Mouse (Mus musculus): ENCODE data around the gene Rsu1. TPM values are rescaled to one million over a fixed set of nuclear protein-coding genes. Genes with fewer than 3 reads are reported as not detected.

Rsu1 gene
- polyA plus RNA-seq, 1 experiment from 2014 or later = 81.1 TPM

- WGBS = 91% methylated on average over 4 of the region's 4 CpGs
- H3K9ac ChIP-seq (ENCODE audit: low read depth, low read length) = no peak overlapping the region
- no peaks in the 10 kb centered on the region for H3K9me3 ChIP-seq (ENCODE audit: control insufficient read depth, low read length)
- DNase-seq (ENCODE audit: low spot score) (no peak), ATAC-seq (ENCODE audit: low FRiP score) (no peak)
- H3K27ac ChIP-seq (ENCODE audit: low read depth, low read length) = no peak overlapping the region
- no peaks in the 10 kb centered on the region for H3K36me3 ChIP-seq (ENCODE audit: control insufficient read depth, insufficient read depth, low read length)
- no peak overlapping the region for H3K4me2 ChIP-seq (replicated peaks; ENCODE audit: low read depth, low read length)
- H3K4me1 ChIP-seq (replicated peaks; ENCODE audit: control insufficient read depth, insufficient read depth, low read length) = no peaks in the 10 kb centered on the region
- no peaks in the 10 kb centered on the region for H3K27me3 ChIP-seq (ENCODE audit: control insufficient read depth, insufficient read depth, low read length)
- no peak overlapping the region for H3K4me3 ChIP-seq (ENCODE audit: low read depth, low read length)
Measured at GRCm38 (mm10) chr2:13089861-13090260, 181.4 kb downstream of the Rsu1 start.

DNA sequence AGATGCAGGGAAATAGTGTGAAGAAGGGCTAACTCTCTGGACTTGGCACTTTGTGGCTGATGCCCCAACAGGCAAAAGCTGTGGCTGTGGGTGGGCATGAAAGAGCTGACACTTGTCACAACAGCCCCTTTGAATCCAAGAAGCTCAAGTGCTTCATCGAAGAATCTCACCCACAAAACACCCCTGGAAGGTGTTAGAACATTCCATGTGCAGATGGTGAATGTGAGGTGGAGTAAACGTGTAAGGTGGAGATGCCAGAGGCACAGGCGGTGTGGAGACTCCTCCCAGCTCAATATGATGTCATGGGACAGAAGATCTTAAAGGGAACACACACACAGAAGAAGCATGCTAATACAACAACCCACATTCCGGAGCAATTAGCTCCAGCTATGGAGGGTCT is 182.9 kb downstream of the Rsu1 start:
- DNase-seq (ENCODE audit: low spot score) = no peak
- no peaks in the 10 kb centered on the region for H3K4me1 ChIP-seq (replicated peaks; ENCODE audit: control insufficient read depth, insufficient read depth, low read length)
- H3K36me3 ChIP-seq (ENCODE audit: control insufficient read depth, insufficient read depth, low read length) = no peaks in the 10 kb centered on the region
- no peaks in the 10 kb centered on the region for H3K27me3 ChIP-seq (ENCODE audit: control insufficient read depth, insufficient read depth, low read length)
- WGBS = 79% methylated on average over 4 of the region's 4 CpGs
- no peak overlapping the region for H3K27ac ChIP-seq (ENCODE audit: low read depth, low read length)
- H3K9me3 ChIP-seq (ENCODE audit: control insufficient read depth, low read length) = no peaks in the 10 kb centered on the region
- H3K9ac ChIP-seq (ENCODE audit: low read depth, low read length) = no peak overlapping the region
- ATAC-seq (ENCODE audit: low FRiP score) = no peak
- no peak overlapping the region for H3K4me2 ChIP-seq (replicated peaks; ENCODE audit: low read depth, low read length)
- H3K4me3 ChIP-seq (ENCODE audit: low read depth, low read length) = no peak overlapping the region

DNA sequence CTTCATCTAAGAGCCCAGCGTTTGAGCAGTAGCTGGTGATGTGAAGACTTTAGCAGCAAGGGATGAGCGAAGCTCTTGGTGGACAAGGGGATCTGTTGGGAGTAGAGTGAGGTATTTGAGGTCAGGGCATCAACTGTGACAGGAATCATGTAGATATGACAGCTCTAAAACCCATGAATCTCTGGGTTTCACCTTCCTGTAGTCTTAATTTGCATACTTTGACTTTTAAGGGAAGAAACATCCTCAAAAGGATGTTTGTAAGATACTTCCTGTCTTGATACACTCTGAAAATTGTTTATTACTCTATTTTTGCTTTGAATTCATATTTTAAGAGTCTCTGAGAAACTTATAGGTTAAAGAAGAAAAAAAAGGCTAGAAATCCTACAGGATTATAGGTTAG is 183.4 kb downstream of the Rsu1 start:
- Histone ChIP-seq H3K9ac (ENCODE audit: low read depth, low read length) (no peak overlapping the region), H3K27me3 (ENCODE audit: control insufficient read depth, insufficient read depth, low read length) (no peaks in the 10 kb centered on the region), H3K4me1 (replicated peaks; ENCODE audit: control insufficient read depth, insufficient read depth, low read length) (no peaks in the 10 kb centered on the region), H3K4me3 (ENCODE audit: low read depth, low read length) (no peak overlapping the region), H3K9me3 (ENCODE audit: control insufficient read depth, low read length) (no peaks in the 10 kb centered on the region), H3K4me2 (replicated peaks; ENCODE audit: low read depth, low read length) (no peak overlapping the region), H3K27ac (ENCODE audit: low read depth, low read length) (no peak overlapping the region), H3K36me3 (ENCODE audit: control insufficient read depth, insufficient read depth, low read length) (no peaks in the 10 kb centered on the region)
- WGBS = 95% methylated on average over 2 of the region's 2 CpGs
- ATAC-seq (ENCODE audit: low FRiP score) = no peak
- DNase-seq (ENCODE audit: low spot score) = no peak

DNA sequence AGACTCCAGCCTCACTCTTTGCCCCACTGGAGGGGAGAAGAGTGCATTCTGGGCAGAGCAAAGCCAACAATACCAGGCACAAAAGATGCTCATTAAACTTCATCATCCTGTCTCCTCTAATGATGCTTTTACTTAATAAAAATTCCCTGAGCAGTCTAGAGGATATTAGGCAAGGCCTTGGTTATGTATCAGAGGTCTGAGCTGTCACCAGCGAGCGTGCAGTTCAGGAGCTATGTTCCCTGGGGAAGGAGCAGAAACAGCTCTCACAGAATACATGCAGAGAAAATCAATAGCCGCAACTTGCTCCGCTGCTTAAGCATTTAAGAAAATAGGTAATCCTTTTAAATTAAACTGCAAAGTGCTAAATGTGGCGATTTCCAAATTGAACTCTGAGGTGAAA is 187.0 kb downstream of the Rsu1 start:
- WGBS = 43% methylated on average over 5 of the region's 5 CpGs
- Histone ChIP-seq H3K4me2 (replicated peaks; ENCODE audit: low read depth, low read length) (no peak overlapping the region), H3K4me3 (ENCODE audit: low read depth, low read length) (no peak overlapping the region), H3K9me3 (ENCODE audit: control insufficient read depth, low read length) (no peaks in the 10 kb centered on the region), H3K27ac (ENCODE audit: low read depth, low read length) (0 out of 2 replicates have a peak overlapping the region, but pooled peaks have one; percentile 2), H3K9ac (ENCODE audit: low read depth, low read length) (no peak overlapping the region), H3K27me3 (ENCODE audit: control insufficient read depth, insufficient read depth, low read length) (no peaks in the 10 kb centered on the region), H3K4me1 (replicated peaks; ENCODE audit: control insufficient read depth, insufficient read depth, low read length) (no peaks in the 10 kb centered on the region), H3K36me3 (ENCODE audit: control insufficient read depth, insufficient read depth, low read length) (no peaks in the 10 kb centered on the region)
- ATAC-seq (ENCODE audit: low FRiP score) = peak; percentile 78
- peak; percentile 33 for DNase-seq (ENCODE audit: low spot score)

- no peaks in the 10 kb centered on the region for H3K9me3 ChIP-seq (ENCODE audit: control insufficient read depth, low read length)
- 82% methylated on average over 2 of the region's 2 CpGs for WGBS
- H3K4me2 ChIP-seq (replicated peaks; ENCODE audit: low read depth, low read length) = no peak overlapping the region
- DNase-seq (ENCODE audit: low spot score) (no peak), ATAC-seq (ENCODE audit: low FRiP score) (no peak)
- H3K36me3 ChIP-seq (ENCODE audit: control insufficient read depth, insufficient read depth, low read length) = no peaks in the 10 kb centered on the region
- no peaks in the 10 kb centered on the region for H3K4me1 ChIP-seq (replicated peaks; ENCODE audit: control insufficient read depth, insufficient read depth, low read length)
- no peak overlapping the region for H3K4me3 ChIP-seq (ENCODE audit: low read depth, low read length)
- no peak overlapping the region for H3K27ac ChIP-seq (ENCODE audit: low read depth, low read length)
- no peaks in the 10 kb centered on the region for H3K27me3 ChIP-seq (ENCODE audit: control insufficient read depth, insufficient read depth, low read length)
- H3K9ac ChIP-seq (ENCODE audit: low read depth, low read length) = no peak overlapping the region
Measured at GRCm38 (mm10) chr2:13080476-13080875, 190.7 kb downstream of the Rsu1 start.

DNA sequence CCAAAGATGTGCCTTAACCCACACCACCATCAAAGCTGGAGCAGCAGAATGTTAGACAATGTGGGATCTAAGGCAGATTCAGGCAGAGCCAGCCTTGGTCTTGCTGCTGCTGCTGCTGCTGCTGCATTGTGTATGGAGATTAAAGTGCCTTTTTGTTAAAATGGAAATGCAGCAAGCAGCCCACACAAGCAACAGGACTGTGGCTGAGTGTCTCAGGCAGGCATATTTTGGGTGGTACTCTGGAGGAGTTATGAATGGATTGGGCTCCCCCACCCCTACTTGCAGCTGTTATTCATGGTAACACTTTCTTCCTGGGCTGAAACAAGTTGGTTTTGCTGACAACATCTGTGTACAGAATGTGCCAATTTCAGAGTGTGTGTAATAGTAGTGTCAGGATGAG is 199.0 kb downstream of the Rsu1 start:
- ATAC-seq (ENCODE audit: low FRiP score) (no peak), DNase-seq (ENCODE audit: low spot score) (no peak)
- Histone ChIP-seq H3K4me3 (ENCODE audit: low read depth, low read length) (no peak overlapping the region), H3K4me2 (replicated peaks; ENCODE audit: low read depth, low read length) (no peak overlapping the region), H3K27me3 (ENCODE audit: control insufficient read depth, insufficient read depth, low read length) (no peaks in the 10 kb centered on the region), H3K9me3 (ENCODE audit: control insufficient read depth, low read length) (no peaks in the 10 kb centered on the region), H3K36me3 (ENCODE audit: control insufficient read depth, insufficient read depth, low read length) (no peaks in the 10 kb centered on the region), H3K9ac (ENCODE audit: low read depth, low read length) (no peak overlapping the region), H3K27ac (ENCODE audit: low read depth, low read length) (no peak overlapping the region), H3K4me1 (replicated peaks; ENCODE audit: control insufficient read depth, insufficient read depth, low read length) (no peaks in the 10 kb centered on the region)

GRCm38 (mm10) chr2:13060426-13061170 is 210.6 kb downstream of the Rsu1 start:
- Histone ChIP-seq H3K9ac (ENCODE audit: low read depth, low read length) (no peak overlapping the region), H3K4me2 (replicated peaks; ENCODE audit: low read depth, low read length) (no peak overlapping the region), H3K27me3 (ENCODE audit: control insufficient read depth, insufficient read depth, low read length) (no peaks in the 10 kb centered on the region), H3K27ac (ENCODE audit: low read depth, low read length) (no peak overlapping the region), H3K4me3 (ENCODE audit: low read depth, low read length) (no peak overlapping the region), H3K9me3 (ENCODE audit: control insufficient read depth, low read length) (no peaks in the 10 kb centered on the region), H3K4me1 (replicated peaks; ENCODE audit: control insufficient read depth, insufficient read depth, low read length) (no peaks in the 10 kb centered on the region), H3K36me3 (ENCODE audit: control insufficient read depth, insufficient read depth, low read length) (no peaks in the 10 kb centered on the region)
- DNase-seq (ENCODE audit: low spot score) = no peak
- WGBS = 87% methylated on average over 5 of the region's 5 CpGs
- ATAC-seq (ENCODE audit: low FRiP score) = no peak

DNA sequence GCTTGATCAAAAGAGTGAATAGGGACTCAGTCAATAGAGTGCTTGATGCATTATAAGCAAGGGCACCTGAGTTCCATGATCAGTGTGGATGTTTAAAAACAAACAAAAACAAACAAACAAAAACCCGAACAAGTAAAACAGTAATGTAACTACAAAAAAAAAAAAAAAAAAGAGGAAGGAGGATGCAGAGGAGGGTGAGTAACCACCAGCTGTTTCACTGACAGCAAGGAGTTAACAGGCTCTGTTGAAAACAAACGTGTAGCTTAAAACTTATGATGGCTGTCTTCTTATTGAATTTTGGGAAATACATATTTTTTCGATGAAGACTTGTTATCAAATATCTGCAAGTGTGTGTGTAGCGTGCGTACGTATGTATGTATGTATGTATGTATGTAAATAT is 222.6 kb downstream of the Rsu1 start:
- H3K9ac ChIP-seq (ENCODE audit: low read depth, low read length) = no peak overlapping the region

DNA sequence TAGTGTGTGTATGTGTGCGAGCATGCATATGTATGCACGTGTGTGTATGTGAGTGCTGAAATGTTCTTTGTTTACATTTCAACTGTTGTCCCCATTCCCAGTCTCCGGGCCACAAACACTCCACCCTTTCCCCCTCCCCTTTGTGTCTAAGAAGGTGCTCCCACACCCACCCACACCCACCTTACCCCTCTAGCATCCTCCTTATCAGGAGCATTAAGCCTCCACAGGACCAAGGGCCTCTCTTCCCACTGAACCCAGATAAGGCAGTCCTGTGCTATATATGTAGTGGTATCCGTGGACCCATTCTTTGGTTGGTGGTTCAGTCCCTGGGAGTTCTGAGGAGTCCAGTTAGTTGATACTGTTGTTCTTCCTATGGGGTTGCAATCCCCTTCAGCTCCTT is 226.7 kb downstream of the Rsu1 start:
- no peaks in the 10 kb centered on the region for H3K27me3 ChIP-seq (ENCODE audit: control insufficient read depth, insufficient read depth, low read length)
- 92% methylated on average over 4 of the region's 4 CpGs for WGBS
- no peaks in the 10 kb centered on the region for H3K36me3 ChIP-seq (ENCODE audit: control insufficient read depth, insufficient read depth, low read length)
- no peaks in the 10 kb centered on the region for H3K9me3 ChIP-seq (ENCODE audit: control insufficient read depth, low read length)
- H3K4me1 ChIP-seq (replicated peaks; ENCODE audit: control insufficient read depth, insufficient read depth, low read length) = no peaks in the 10 kb centered on the region
- DNase-seq (ENCODE audit: low spot score) = no peak
- H3K27ac ChIP-seq (ENCODE audit: low read depth, low read length) = no peak overlapping the region
- H3K4me2 ChIP-seq (replicated peaks; ENCODE audit: low read depth, low read length) = no peak overlapping the region
- H3K9ac ChIP-seq (ENCODE audit: low read depth, low read length) = no peak overlapping the region
- no peak overlapping the region for H3K4me3 ChIP-seq (ENCODE audit: low read depth, low read length)
- ATAC-seq (ENCODE audit: low FRiP score) = no peak

More for the DNA sequence above, 222.6 kb downstream of the Rsu1 start:
- no peaks in the 10 kb centered on the region for H3K36me3 ChIP-seq (ENCODE audit: control insufficient read depth, insufficient read depth, low read length)
- WGBS = 88% methylated on average over 6 of the region's 6 CpGs
- DNase-seq (ENCODE audit: low spot score) (no peak), ATAC-seq (ENCODE audit: low FRiP score) (no peak)
- no peak overlapping the region for H3K27ac ChIP-seq (ENCODE audit: low read depth, low read length)
- no peak overlapping the region for H3K4me2 ChIP-seq (replicated peaks; ENCODE audit: low read depth, low read length)
- no peaks in the 10 kb centered on the region for H3K27me3 ChIP-seq (ENCODE audit: control insufficient read depth, insufficient read depth, low read length)
- no peak overlapping the region for H3K4me3 ChIP-seq (ENCODE audit: low read depth, low read length)
- H3K4me1 ChIP-seq (replicated peaks; ENCODE audit: control insufficient read depth, insufficient read depth, low read length) = no peaks in the 10 kb centered on the region
- no peaks in the 10 kb centered on the region for H3K9me3 ChIP-seq (ENCODE audit: control insufficient read depth, low read length)
